Mouse (Mus musculus): ENCODE measurements around the gene Eln. TPM values are rescaled to one million over a fixed set of nuclear protein-coding genes. Genes with fewer than 3 reads are reported as not detected.

Eln gene
- total and polyA plus RNA-seq, 2 experiments from 2014 or later = 19.1 to 45.1 TPM

GRCm38 (mm10) chr5:134761409-134762124, 14.4 kb upstream of the Eln start:
- Histone ChIP-seq H3K4me2 (ENCODE audit: low read depth) (no peak overlapping the region), H3K27me3 (ENCODE audit: insufficient read depth, low read length) (no peaks in the 10 kb centered on the region), H3K36me3 (ENCODE audit: insufficient read depth) (no peaks in the 10 kb centered on the region), H3K9ac (no peak overlapping the region), H3K9me3 (ENCODE audit: low read length) (no peaks in the 10 kb centered on the region), H3K4me1 (ENCODE audit: insufficient read depth) (peaks cover 7% of the 10 kb centered on the region), H3K27ac (ENCODE audit: low read depth, low read length) (no peak overlapping the region), H3K4me3 (ENCODE audit: low read depth, low read length) (no peak overlapping the region)
- TF ChIP-seq CTCF (IDR thresholded peaks at IDR 0.05; ENCODE audit: low read depth) = no peak
- DNase-seq (peak; percentile 59), ATAC-seq (peak; percentile 20; the same call in 1 of the 2 replicates)
- WGBS = 42% methylated on average over 18 of the region's 18 CpGs

DNA sequence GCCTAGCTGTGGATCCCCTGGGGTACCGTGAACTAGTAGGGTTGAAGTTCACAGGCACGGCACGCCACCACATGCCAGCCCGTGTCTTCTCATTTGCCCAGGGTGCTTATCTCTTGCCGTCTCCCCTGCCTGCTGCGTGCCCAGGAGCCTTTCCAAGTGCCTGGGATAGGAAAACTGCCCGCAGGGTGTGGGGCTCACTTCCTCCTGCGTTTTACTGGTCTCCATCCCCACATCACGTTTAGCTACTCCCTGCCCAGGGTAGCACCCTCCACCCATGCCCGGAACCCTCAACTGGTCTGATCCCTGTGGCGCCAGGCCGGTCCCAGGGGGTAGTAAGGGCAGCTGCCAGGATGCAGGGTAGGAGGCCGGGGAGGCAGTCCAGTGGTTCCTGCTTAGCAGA, 8.9 kb upstream of the Eln start:
- Histone ChIP-seq H3K4me1 (ENCODE audit: insufficient read depth) (no peaks in the 10 kb centered on the region), H3K9ac (no peak overlapping the region), H3K9me3 (ENCODE audit: low read length) (no peaks in the 10 kb centered on the region), H3K4me3 (ENCODE audit: low read depth, low read length) (no peak overlapping the region), H3K27ac (ENCODE audit: low read depth, low read length) (no peak overlapping the region), H3K4me2 (ENCODE audit: low read depth) (no peak overlapping the region), H3K36me3 (ENCODE audit: insufficient read depth) (no peaks in the 10 kb centered on the region), H3K27me3 (ENCODE audit: insufficient read depth, low read length) (no peaks in the 10 kb centered on the region)
- 38% methylated on average over 13 of the region's 13 CpGs for WGBS
- no peak for TF ChIP-seq CTCF (IDR thresholded peaks at IDR 0.05; ENCODE audit: low read depth)
- ATAC-seq = no peak
- DNase-seq = no peak

DNA sequence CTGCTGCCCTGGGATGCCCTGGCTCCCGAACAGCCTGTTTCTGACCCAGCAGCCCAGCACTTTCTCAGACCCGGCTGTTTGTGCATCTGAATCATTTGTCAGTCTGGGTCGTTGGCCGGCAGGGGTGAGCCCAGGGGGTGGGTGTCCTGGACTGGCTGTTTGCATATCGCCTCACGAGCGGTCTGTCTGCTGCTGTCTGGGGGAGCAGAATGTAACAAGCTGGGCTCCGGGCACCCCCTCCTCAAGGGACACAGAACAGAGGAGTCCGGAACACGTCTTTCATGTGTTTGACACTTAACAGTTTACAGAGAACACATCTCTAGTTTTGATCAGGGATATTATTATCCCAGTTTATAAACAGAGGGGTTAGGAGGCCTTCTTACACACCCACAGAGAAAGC, 7.0 kb upstream of the Eln start:
- Histone ChIP-seq H3K9ac (no peak overlapping the region), H3K4me1 (ENCODE audit: insufficient read depth) (no peaks in the 10 kb centered on the region), H3K4me2 (ENCODE audit: low read depth) (no peak overlapping the region), H3K9me3 (ENCODE audit: low read length) (no peaks in the 10 kb centered on the region), H3K4me3 (ENCODE audit: low read depth, low read length) (no peak overlapping the region), H3K27ac (ENCODE audit: low read depth, low read length) (no peak overlapping the region), H3K27me3 (ENCODE audit: insufficient read depth, low read length) (no peaks in the 10 kb centered on the region), H3K36me3 (ENCODE audit: insufficient read depth) (no peaks in the 10 kb centered on the region)
- ATAC-seq = no peak
- no peak for DNase-seq
- no peak for TF ChIP-seq CTCF (IDR thresholded peaks at IDR 0.05; ENCODE audit: low read depth)
- 60% methylated on average over 10 of the region's 10 CpGs for WGBS

DNA sequence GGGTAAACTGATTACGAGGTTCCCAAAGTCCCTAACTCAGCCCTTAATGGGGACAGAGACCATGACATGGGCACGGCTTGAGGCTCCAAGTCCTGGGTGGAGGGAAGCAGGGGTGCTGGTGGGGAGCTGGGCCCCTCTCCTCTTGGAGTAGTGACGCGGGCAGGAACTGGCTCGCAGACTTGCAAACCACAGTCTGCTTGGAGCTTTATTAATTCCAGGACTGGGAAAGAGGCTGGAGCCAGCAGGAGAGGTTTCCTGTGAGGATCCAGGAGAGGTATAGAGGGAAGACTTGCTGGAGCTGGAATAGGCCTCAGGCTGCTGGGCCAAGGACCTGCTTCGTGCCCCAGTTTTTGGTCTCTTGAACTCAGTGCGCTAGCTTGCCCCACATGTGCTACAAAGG, 3.3 kb upstream of the Eln start:
- Histone ChIP-seq H3K27me3 (ENCODE audit: insufficient read depth, low read length) (no peaks in the 10 kb centered on the region), H3K4me2 (ENCODE audit: low read depth) (no peak overlapping the region), H3K9me3 (ENCODE audit: low read length) (no peaks in the 10 kb centered on the region), H3K9ac (no peak overlapping the region), H3K36me3 (ENCODE audit: insufficient read depth) (no peaks in the 10 kb centered on the region), H3K27ac (ENCODE audit: low read depth, low read length) (no peak overlapping the region), H3K4me1 (ENCODE audit: insufficient read depth) (peaks cover 11% of the 10 kb centered on the region), H3K4me3 (ENCODE audit: low read depth, low read length) (no peak overlapping the region)
- ATAC-seq (no peak), DNase-seq (no peak)
- no peak for TF ChIP-seq CTCF (IDR thresholded peaks at IDR 0.05; ENCODE audit: low read depth)
- WGBS = 90% methylated on average over 7 of the region's 7 CpGs

DNA sequence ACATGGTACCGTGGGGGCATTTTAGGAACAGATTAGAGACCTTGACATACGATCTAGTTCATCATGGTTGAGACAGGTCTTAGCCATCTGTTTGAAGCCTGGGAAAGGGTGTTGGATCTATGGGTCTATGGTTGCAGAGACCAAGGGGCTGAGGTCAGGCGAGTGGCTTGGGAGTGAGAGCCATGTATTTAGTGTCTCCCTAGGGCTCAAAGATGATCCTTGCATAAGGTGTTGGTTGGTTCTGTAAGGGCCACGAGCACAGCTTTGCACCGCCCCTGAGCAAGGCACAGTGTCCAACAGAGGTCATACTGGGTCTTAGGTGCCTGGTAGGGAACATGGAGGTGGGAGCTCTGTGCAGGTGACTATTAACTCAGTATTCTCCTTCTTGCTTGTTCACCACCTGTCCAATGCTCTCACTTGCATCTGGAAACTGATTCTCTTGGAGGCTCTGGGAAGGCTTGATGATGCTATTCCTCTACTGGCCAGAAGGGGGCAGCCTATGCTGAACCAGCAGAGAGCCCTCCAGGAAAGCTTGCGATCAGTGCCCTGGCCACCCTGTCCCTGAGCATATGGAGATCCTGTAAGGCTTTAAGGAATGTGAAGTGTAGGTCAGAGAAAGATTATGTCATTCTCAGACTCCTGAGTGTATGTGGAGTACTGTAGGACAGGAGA, 960 bp upstream of the Eln start:
- H3K4me1 ChIP-seq (ENCODE audit: insufficient read depth) = peaks cover 11% of the 10 kb centered on the region
- no peak overlapping the region; the same call in 1 of the 2 replicates for H3K9ac ChIP-seq
- H3K9me3 ChIP-seq (ENCODE audit: low read length) = no peaks in the 10 kb centered on the region
- H3K4me2 ChIP-seq (ENCODE audit: low read depth) = peak overlapping the region; percentile 81
- DNase-seq = peak; percentile 74
- H3K36me3 ChIP-seq (ENCODE audit: insufficient read depth) = no peaks in the 10 kb centered on the region
- H3K27me3 ChIP-seq (ENCODE audit: insufficient read depth, low read length) = no peaks in the 10 kb centered on the region
- H3K4me3 ChIP-seq (ENCODE audit: low read depth, low read length) = peak overlapping the region; percentile 44
- TF ChIP-seq CTCF (IDR thresholded peaks at IDR 0.05; ENCODE audit: low read depth) = peak; percentile 83
- ATAC-seq = no peak
- peak overlapping the region; percentile 35; the same call in 1 of the 2 replicates for H3K27ac ChIP-seq (ENCODE audit: low read depth, low read length)
- WGBS = 41% methylated on average over 6 of the region's 6 CpGs

- TF ChIP-seq CTCF (IDR thresholded peaks at IDR 0.05; ENCODE audit: low read depth) = no peak
- Histone ChIP-seq H3K4me3 (ENCODE audit: low read depth, low read length) (peak overlapping the region; percentile 44), H3K4me1 (ENCODE audit: insufficient read depth) (peaks cover 11% of the 10 kb centered on the region), H3K9me3 (ENCODE audit: low read length) (no peaks in the 10 kb centered on the region), H3K36me3 (ENCODE audit: insufficient read depth) (no peaks in the 10 kb centered on the region), H3K27me3 (ENCODE audit: insufficient read depth, low read length) (no peaks in the 10 kb centered on the region), H3K27ac (ENCODE audit: low read depth, low read length) (peak overlapping the region; percentile 35; the same call in 1 of the 2 replicates), H3K4me2 (ENCODE audit: low read depth) (peak overlapping the region; percentile 81), H3K9ac (peak overlapping the region; percentile 51)
- DNase-seq (peak; percentile 77), ATAC-seq (peak; percentile 85)
- 10% methylated on average over 4 of the region's 11 CpGs for WGBS
These were observed 380 bp upstream of the Eln start for GRCm38 (mm10) chr5:134747512-134747893.

DNA sequence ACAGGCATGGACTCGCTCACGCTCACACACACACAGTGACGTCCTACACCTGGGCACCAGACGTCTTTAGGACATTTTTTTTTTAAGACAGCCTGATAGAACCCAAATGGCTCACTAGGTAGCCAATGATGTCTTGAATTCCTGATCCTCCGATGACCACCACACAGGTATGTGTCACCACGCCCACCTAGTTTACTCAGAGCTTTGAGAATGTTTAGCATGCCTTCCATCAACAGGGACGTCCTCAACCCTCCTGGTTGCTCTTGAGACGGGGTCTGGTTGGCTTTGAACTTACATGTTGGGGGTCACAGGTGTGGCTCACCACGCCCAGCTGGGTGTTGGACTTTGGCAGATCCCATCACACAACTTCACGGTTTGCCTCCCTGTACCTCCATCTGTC, 922 bp downstream of the Eln start:
- Histone ChIP-seq H3K4me1 (ENCODE audit: insufficient read depth) (peaks cover 11% of the 10 kb centered on the region), H3K27me3 (ENCODE audit: insufficient read depth, low read length) (no peaks in the 10 kb centered on the region), H3K27ac (ENCODE audit: low read depth, low read length) (no peak overlapping the region), H3K4me2 (ENCODE audit: low read depth) (peak overlapping the region; percentile 81; the same call in 1 of the 2 replicates), H3K36me3 (ENCODE audit: insufficient read depth) (no peaks in the 10 kb centered on the region), H3K9me3 (ENCODE audit: low read length) (no peaks in the 10 kb centered on the region), H3K4me3 (ENCODE audit: low read depth, low read length) (no peak overlapping the region), H3K9ac (no peak overlapping the region; the same call in 1 of the 2 replicates)
- TF ChIP-seq CTCF (IDR thresholded peaks at IDR 0.05; ENCODE audit: low read depth) = no peak
- ATAC-seq = no peak
- no peak for DNase-seq
- WGBS = 84% methylated on average over 10 of the region's 10 CpGs
